Mouse (Mus musculus): ENCODE data around the gene Olfr1441.

DNA sequence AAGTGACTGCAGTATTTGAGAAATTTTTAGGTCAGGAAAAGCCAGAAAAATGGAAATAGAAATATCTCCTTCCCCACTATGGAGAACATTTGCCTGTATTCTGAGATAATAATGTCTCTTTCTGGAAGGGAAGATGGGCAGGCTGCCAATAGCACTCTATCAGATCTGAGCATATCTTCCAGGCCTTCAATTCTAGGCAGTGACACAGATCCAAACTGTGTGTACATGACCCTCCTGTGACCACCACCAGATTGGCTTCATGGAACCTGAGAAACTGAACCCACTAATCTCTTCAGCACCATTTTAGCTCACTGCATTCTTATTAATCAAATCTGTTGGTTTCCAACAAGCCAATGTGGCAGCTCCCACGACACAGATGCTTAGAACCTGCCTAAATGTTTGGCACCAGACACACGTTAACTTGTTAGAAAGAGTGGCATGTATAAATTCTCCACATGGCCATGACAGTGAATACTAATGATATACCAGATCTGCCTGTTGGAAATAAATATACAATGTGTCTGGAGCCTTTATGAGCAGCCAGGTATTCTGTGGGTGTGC lies 42.7 kb upstream of the Olfr1441 start:
- no peak for TF ChIP-seq CTCF (IDR thresholded peaks at IDR 0.05; ENCODE audit: control insufficient read depth, insufficient read depth, low read length)
- TF ChIP-seq POLR2A (IDR thresholded peaks at IDR 0.05; ENCODE audit: borderline replicate concordance, control insufficient read depth, low read depth, low read length): no peak
